Mouse (Mus musculus) right cerebral cortex, postnatal 4 days (tissue): ENCODE data around the gene Tmem247.

Experiments used
- DNase-seq: peaks from one replicate; pipeline ENCODE4 v3.0.0-alpha.2; 2022

Gene Tmem247

DNA sequence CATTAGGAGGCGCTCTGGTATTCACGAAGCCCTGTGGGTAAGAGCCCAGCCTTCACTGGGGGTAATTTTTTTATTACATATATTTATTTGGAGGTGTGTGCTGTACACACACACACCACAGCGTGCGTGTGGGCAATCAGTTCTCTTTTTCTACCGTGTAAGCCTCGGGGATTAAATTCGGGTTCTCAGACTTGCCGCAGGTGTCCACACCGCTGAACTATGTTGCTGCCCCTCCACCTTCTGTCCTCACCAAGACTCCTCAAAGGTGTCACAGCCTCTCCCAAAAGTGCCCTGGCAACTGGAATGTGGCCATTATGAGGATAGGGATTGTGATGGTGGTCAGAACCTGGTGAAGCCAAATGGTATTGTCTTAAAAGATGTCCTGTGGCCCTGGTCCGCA lies at the start of gene Tmem247:
Gene Tmem247, plus strand, starts transcription at position 301 of the 400 bp plus-strand sequence.
- no peak for DNase-seq

DNA sequence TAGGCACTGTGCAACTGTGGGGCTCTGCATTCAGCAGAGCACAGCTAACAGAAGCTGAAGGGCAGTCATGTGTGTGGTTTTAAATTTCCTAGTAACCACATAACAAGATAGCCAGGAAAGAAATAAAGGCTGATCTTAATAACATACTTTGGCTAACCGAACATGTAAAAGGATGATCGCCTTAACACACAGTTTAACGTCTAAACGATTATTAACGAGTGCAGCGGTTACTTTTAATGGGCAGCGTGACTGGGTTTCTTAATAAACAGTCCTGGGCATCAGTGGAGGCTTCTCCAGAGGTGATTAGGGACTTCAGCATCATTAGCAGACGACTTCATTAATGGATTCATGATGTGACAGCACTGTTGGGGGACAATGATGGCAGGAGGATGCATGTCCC lies 46.6 kb upstream of the Tmem247 start:
- no peak for DNase-seq

DNA sequence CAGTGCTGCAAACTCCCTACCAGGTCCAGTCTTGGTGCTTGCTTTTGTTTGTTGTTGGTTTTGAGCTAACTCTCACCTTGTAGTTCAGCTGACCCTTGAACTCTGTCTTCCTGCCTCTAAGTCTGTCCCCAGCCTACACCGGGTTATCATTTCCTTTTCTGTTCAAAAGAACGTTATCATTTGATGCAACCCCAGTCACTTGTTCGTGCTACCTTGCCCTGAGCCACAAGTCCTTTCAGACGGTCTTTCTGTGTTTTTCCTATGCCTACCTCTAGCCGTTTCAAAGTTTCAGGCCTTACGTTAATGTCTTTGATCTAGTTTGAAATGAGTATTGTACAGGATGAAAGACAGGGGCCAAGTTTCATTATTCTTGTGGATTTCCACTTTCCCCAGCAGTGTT lies 44.5 kb upstream of the Tmem247 start:
- DNase-seq: no peak

DNA sequence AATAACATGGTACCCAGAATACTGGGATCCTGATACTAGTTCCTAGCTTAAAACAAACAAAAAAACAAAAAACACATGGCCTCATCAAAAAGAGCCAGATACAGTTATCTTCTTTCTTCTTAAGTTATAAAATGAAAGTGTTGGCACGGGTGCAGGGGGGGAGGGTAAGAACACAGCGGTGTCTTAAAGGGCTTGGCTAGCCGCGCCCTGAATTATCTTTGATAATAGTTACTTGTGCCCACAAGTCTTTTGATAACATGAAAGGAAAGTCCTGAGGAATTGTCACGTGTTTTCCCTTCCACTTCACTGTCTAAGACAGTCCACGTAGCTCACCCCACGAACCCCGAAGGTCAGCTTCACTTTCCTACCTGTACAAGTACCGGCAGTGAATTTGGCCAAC lies 40.2 kb upstream of the Tmem247 start:
- no peak for DNase-seq

DNA sequence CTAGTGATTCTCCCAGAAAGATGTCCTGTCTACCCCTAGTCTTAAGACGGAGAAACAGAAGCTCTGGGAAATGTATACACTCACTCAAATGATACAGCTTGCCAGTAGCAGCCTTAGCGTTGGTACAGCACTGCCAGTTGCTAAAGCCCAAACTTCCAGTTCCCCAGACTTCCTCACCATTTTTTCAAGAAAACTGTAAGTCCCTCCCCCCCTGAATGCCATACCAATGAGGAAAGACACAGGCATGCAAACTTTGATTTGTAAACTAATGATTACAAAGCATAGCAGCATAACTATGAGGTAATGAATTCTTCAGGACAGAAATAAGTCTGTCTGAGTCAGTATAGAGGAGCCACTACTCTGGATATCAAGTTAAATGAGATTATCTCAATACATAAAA lies 39.4 kb upstream of the Tmem247 start:
- no peak for DNase-seq

DNA sequence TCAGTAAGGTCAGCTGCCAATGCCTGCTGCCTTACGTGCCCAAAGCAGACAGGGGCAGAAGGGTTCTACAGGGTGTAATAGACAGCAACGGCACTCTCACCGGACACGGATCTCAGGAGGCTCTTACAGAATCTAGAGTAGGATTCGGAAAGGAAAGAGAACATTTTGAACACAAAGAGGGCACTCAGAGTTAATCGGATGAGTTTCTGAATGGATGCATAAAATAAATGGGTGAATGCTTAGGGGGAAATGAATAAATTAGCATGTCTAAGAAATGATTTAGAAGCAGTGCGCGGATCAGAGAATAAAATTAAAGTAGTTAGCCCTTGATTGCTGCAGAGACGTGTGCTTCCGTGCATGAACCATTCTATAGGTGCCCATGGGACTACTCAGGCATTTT lies 37.1 kb upstream of the Tmem247 start:
- DNase-seq: no peak

DNA sequence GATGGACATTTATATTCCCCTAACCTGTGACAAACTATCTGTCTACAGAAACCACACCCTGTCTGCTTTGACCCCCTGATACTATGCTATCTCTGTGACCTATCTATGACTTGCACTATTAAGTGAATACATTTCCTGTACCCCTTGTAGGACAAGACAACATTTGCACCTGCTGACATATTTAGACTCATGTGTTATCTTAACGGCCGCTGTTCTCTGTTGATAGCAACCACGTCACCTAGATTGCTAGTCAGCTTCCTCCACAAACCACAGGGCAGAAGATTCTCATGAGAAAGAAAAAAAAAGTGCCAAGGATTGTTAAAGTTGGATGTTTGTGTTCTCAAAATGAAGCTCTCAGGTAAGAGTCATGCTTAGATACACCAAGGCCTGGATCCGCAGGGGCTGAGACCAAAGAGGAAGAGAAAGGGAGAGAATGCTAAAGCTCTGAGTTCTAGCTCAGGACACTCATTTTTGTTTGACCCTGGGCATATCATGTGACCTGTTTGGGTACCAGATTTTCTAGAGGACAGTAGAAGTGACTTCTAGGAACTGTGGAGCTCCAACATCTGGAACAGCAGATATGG lies 36.6 kb upstream of the Tmem247 start:
- DNase-seq: no peak

DNA sequence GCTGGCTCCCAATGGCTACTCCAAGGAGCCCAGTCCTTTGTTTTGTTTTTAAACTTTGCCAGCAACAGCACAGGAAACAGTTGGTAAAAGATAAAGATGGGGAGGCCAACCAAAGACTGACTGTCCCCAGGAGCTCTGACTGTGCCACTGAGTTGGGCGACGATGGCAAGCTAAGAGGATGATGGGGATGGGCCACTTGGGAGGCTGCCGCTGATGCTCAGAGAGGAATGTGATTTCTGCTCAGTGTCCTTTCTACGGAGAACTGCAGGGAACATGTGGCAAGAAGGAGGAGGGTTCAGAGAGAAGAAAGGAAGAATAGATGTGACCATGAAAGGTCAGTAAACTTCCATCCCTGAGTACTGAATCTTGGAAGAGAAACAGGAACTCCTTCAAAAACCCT lies 22.0 kb upstream of the Tmem247 start:
- no peak for DNase-seq

DNA sequence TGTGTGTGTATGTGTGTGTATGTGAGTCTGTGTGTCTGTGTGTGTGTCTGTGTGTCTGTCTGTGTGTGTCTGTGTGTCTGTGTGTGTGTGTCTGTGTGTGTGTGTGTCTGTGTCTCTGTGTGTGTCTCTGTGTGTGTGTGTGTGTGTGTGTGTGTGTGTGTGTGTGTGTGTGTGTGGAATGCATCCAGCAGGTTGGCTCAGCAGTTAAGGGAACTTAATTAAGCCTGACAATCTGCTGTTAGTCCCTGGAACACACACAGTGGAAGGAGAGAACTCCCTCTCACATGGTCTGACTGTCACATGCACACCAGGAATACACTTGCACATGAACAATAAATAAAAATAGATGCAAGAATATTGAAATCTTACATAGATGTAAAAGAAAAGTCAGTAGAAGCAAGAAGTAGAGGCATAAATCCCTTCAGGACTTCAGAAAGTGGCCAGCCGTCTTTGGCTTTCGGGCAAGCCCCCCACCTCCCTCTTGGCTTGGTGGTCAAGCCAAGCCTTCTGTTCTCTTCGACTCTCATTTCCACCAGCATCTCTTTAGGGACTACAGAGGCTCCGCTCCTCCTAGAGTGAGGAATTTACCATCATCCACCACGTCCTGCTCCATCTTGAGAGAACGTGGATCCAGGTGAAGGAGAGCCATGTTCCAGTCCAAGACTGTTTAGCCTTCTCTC lies 19.5 kb upstream of the Tmem247 start:
- no peak for DNase-seq

DNA sequence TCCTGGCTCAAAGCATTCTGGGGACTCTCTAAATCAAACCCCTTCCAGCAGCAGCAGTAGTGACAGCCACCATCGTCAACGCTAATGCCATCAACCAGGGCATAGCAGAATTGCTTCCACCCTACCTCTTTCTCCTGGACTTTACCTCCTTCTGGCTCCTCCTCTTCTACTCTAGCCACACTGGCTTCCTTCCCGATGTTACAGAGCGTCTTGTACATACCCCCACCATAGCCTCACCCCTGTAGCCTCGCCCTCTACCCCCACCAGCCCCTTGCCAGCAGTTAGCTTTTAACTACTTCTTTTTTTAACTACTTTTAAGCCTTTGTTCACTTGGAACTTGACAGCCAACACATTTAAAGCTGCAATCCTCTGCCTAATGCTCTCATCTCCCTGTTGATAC lies 17.3 kb upstream of the Tmem247 start:
- DNase-seq: no peak

DNA sequence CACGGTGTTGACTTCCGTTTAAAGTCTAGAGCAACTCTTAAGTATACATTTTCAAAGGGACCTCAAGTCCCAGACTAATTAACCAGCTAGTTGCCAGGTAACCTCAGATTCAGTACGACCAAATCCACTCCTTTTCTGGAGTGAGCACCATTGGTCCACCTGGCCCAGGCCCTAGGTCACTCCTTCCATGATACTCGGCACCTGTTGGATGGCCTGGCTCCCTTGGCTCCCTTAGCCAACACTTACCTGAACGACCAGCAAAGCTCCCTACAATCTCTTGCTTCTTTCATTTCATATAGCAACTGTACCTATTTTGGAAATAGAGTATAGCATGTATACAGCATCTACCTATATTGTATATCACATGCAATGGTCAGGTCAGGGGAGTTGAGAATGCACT lies 16.6 kb upstream of the Tmem247 start:
- DNase-seq: no peak

DNA sequence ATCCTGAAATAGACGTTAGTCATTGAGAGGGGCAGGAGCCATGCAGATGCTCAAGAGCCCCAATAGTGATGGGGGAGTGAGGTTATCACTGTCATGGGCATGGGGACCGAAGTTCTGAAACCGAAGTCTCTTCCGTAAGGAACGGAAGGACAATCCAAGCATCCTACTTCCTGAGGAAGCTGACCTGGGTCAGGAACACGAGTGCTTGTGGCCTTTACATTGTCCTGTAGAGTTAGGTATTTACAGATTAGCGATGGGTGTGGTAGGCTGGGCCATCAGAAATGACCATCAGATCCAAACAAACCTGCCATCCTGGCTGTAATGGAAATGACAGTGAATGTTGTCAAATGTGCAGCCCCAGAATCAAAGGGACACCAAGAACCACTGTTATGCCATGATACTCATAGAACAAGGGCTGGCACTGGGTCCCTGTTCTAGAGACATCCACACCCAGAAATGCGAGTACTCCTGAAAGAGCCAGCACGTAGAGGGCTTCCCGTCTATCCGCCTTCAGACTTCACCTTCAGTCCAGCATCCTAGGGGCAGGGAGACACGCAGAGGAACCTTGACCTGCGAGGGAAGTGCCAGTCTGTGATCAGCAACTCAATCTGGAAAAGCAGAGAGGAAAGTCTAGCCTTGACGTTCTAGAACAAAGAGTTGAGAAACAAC lies 14.6 kb upstream of the Tmem247 start:
- no peak for DNase-seq

DNA sequence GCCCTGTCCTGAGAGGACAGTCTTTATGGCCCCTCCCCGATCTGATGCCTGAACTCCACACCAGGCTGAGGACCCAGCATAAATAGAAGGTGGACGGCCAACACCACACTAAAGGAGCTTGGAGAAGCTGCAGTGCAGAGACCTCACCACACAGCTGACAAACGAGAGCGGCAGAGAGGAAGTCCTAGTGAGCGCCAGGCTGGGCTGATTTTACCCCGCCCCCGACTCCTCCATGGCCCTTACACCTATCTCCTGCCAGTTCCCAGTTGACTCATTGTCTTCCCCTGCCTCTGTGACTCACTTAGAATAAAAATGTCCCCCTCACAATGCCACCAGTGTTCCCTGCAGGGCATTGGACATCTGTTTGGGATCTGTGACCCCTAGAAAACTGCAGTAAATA lies 13.6 kb upstream of the Tmem247 start:
- DNase-seq: no peak

DNA sequence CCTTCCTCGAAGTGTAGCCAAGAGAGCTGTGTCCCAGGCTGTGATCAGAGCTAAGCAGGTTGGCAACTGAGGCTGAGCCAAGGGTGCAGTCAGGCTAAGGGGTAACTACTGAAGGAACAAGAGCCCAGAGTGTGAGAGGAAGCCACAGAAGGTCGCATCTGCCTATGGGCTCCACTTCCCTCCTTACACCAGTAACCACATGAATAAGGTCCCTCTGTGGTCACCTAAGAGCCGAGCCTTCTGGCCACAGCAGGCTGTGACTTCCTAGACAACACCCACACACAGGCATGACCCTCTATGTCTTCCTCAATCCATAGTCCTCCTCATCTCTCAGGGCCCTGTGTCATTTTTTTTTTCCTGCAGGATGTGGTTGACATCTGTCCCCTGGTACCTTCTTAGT lies 12.9 kb upstream of the Tmem247 start:
- no peak for DNase-seq

DNA sequence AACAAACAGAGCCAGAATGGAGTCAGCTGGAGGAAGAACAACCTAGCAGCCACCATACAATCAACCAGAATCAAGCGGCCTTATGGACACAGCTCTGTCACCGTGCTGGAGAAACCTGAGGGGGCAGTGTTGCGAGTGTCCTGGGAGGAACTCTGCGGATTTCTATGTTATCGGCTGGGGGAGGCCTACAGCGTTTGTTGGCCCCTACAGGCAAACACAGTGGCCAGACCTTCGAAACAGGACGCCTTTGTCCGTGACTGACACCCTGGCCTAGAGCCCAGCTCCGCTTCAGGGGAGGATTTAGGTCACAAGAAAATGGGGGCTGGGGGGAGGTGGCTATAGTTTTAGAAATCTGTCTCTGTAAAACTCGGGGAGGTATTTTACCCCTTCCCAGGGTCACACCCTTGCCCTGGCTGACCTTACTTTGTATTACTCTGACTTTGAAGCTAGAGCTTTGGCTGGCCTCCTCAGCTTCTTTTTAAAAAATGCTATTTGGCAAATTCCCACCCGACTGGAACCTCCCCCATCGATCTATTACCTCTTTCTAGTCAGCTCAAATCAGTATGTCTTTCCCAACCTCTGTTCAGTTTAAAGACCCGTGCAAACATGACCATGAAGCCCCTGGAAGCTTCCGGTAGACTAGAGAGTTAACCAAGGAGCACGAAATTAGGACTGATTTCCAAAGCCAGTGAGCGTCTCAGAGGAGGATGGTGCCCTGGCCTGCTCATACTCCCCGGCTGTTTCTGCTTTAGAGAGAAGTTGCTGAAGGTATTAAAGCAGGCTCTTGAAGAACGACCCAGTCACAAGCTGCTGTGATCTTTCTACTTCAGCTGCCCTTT lies 11.6 kb upstream of the Tmem247 start:
- peak; percentile 66 for DNase-seq

DNA sequence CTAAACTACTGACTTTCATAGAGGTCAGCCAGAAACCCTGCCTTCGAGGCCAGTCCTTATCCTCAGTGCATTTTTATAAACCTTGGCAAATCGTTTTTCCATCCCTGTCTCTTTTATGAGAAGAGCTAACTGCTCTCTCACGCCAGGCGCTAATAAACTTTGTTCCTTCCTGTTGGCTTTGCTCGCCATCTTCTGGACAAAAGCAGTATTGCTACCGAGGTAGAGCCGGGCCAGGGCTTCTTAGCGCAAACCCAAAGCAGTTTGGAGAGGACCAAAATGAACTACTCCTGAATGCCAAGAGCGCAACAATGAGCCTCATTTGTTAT lies 11.0 kb upstream of the Tmem247 start:
- peak; percentile 88 for DNase-seq

DNA sequence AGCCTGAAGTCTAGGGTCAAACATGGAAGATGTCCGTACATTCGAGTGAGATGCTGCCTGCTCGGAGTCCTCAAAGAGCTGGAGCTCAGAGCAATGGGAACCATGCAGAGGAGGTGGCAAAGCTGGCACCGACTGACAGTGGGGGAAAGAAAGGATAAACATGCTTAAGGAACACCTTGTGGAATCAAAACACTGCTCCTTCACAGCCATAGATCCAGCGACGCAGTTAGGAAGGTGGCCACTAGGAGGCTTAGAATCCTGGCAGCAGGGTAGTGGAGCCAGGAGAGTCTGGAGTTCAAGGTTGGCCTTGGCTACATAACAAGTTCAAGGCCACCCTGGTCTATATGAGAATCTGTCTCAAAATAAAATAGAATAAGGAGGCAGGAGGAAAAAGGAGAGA lies 10.5 kb upstream of the Tmem247 start:
- DNase-seq: no peak

DNA sequence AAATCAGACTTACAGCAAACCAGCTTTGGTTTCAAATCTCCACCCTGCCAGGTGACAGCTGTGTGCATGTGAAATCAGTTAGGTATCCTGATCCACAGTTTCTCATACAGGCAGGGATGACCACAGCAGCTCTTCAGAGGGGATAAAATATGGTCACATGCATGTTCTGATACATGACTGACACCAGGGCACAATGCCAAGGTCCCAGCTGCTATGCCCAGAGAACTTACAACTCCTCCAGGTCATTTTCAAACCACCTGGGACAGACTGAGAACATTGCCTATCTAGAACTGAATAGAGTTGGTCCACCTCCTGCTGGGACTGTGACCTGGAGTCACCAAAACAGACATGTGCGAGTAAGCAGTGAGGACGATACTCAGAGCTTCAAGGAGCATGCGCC lies 10.1 kb upstream of the Tmem247 start:
- DNase-seq: no peak

DNA sequence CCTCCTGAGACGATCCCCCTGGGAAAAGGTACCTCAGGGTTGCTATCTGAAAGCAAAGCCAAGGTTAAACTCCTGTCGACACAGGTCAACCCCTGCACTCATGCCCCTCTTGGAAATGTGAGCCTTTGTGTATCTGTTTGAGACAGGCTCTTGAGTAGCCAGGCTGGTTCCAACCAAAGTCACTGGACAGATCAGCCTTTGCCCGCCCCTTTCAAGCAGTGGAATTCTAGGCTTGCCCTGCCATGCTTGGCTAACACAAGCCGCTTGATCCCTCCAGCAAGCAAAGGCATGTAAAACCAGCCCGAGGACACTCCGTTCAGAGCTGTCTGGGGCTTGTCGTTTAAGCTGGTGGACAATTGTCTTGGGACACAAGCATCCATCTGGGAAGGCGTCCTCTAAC lies 8.8 kb upstream of the Tmem247 start:
- DNase-seq: no peak

DNA sequence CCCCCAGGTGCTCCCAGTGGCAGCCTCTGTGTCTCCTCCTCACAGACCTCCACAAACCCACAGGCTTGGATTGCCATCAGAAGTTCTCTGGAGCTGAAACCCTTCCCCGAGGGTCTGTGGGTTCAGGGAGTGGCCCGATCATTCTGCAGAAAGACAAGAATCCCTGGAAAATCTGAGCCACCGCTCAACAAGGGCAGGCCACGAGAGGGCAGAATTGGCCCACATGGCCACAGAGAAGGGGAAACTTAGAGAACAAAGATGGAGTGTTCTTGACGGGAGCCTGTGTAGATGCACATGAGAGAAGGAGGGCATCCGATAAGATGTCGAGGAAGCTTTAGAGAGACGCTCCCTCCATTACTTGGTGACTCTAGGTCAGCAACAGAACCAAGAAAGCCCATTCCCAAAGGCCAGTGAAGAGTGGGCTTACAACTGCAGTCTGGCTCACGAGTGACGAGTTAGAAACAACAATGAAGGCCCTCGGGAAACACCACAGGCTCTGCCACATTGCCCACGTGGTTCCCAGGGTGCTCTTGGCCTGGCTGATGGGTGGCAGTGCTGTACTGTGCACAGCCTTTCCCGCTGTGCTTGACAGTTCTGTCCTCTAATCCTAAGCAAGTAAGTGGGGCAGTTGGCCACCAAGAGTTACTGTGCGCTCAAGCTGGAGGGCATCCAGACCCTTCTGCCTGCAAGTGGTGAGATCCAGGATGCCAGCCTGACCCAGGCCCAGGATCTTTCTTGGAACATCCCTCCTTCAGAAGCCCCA lies 7.2 kb upstream of the Tmem247 start:
- peak; percentile 60 for DNase-seq

DNA sequence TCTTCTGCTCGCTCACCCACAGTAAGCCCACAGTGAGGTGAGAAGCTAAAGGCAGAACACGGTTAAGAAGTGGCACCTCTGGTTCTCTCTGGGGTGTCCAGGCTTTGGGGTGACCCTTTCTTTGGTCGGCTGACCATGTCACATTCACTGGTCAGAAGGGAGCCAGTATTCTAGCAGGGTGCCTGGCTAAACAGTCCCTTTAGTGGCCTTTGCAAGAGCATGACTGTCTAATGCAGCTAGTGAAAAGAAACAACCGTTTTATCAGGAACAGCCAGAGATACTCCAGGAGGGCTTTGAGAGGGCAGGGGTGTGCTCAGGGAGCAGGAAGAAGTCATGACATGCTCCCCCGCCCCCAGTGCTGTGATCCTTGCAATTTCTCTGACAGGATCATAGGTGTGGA lies 5.9 kb upstream of the Tmem247 start:
- no peak for DNase-seq

DNA sequence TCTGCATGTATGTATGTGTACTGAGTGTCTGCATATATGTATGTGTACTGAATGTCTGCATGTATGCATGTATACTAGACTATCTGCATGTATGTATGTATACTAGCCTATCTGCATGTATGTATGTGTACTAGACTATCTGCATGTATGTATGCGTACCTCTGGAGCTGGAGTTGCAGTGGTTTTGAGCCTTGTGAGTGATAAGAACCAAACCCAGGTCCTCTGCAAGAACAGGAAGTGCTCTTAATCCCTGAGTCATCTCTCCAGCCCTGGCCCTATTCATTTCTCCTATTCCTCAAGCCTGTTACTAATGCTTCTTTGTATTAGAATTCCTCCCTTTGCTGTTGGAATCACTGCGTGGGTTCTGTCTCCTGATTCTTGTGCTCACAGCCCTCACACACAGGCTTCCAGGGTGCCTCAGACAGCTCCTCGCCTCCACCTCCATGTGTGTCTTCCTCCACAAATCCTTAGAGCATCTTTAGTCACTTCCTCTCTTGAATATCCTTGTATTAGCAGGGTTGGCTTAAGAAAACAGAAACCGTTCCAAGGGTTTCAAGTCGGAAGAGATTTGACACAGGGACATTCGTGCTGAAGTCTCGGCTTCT lies 4.0 kb upstream of the Tmem247 start:
- no peak for DNase-seq

DNA sequence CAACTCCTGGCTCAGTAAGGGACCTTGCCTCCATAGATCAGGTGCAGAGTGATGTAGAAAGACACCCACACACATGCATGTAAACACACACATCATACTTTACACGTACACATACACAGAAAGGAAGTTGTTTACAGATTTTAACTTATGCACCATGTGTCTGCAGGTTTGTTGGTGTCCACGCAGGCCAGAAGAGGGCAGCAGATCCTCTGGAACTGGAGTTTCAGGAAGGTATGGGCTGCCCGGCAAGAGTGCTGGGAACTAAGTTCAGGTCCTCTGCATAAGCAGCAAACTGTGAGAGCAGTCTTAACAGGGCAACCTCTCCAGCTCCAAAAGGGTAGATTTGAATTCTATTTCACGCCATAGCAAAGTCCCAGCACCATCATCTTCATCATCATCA lies 1.6 kb upstream of the Tmem247 start:
- DNase-seq: no peak
